Mouse (Mus musculus): ENCODE measurements at regions not wholly inside any gene's neighbourhood (a gene's known extent, or its start where the extent isn't known, plus 50 kb on each side); places are given as distances from the start of the nearest gene placed in this dataset.

- no peak for DNase-seq (ENCODE audit: low read depth, low spot score)
Observed at GRCm38 (mm10) chr13:10741391-10741790, 380.7 kb upstream of the Chrm3 start.

- DNase-seq (ENCODE audit: low read depth, low spot score): no peak
Observed at GRCm38 (mm10) chr13:10725745-10726171, 365.1 kb upstream of the Chrm3 start.

GRCm38 (mm10) chr13:10725335-10725734, 364.7 kb upstream of the Chrm3 start:
- DNase-seq (ENCODE audit: low read depth, low spot score): no peak

- no peak for DNase-seq (ENCODE audit: low read depth, low spot score)
Observed at GRCm38 (mm10) chr13:10720639-10721038, 360.0 kb upstream of the Chrm3 start.

DNA sequence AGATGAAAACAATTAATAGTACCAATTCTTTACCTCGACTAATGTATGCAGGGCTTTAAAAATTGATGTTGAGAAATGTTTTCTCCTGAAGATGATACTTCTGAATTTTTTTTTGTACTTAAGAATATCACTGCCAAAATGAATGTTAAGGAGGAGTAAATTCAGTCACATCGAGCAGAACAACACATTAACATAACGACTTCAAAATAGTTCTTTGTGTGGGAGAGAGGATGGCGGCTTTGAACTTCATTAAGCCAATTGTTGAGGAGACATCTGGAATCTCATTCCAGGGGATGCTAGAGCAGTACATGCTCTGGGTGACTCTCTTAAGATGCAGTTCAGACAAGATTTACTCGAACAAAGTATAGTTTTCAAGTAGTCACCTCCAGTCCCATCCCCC, 350.8 kb upstream of the Chrm3 start:
- DNase-seq (ENCODE audit: low read depth, low spot score): no peak

- no peak for DNase-seq (ENCODE audit: low read depth, low spot score)
Observed at GRCm38 (mm10) chr13:10710909-10711308, 350.3 kb upstream of the Chrm3 start.

DNA sequence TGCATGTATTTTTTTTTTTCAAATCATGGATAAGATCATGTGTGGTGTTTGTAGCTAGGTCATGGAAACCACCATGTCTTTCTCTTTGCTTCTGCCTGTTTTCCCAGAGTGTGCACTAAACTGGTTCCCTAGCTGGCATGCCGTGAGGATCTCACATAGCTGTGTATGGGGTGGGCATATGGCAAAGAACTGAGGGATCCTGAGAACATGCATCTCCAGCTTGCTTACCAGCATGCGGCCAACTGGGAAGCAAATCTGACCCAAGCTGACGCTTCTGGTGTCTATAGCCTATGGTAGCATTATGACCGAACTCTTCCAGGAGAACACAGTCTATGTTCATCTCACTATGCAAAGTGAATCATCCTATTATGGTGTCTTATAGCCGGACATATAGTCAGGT, 336.5 kb upstream of the Chrm3 start:
- DNase-seq (ENCODE audit: low read depth, low spot score): no peak

DNA sequence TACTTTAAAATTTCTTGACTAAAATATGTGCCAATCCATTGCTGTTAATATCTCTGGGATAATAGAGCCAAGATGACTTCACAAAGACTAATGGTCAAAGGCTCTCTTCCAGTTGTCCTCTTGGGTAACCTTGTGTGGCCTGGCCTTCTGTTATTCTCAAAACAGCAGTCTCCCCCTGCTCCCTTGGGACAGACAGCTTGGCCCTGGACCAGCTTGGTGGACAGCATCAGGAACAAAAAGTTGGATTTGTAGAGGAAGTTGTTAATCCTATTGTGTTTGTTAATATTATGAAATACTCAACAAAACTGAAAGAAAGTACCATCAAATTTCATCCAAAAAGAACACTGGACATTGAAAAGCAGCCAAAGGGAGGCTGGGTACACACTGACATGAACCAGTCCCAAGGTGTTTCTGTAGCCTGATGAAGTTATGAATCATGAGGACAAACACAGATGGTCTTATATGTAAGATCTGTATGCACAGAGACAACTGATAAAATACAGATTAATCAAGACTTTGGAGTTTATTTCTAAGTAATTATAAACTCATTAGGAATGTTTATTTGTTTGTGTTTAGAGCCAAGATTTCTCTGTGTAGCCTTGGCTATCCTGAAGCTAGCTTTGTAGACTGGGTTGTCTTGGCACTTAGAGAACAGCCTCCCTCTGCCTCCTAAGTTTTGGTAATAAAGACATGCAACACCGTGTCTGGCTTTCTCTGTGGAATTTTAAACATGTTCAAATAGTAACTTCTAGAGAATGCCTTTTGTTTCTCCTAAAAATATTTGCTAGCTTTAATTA, 335.7 kb upstream of the Chrm3 start:
- no peak for DNase-seq (ENCODE audit: low read depth, low spot score)

- DNase-seq (ENCODE audit: low read depth, low spot score): no peak
Observed at GRCm38 (mm10) chr13:10691307-10691706, 330.7 kb upstream of the Chrm3 start.

DNA sequence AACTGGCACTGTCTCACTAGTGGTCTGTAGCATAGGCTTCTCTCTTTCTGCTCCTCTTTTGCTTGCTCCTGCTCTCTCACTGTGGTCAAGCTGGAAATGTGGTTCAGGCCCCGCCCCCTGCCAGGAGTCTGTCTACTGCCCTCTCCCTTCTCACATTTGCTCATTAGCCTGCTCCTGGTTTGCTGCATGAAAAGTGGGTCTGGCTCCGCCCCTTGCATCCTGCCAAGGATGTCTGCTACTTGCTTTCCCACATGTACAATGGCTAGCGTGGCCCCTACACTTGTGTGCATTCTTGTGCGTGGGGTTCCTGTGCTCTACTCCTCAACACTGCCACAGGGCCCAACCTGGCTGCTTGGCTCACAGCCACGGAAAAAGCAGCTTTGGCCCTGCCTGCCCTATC, 326.7 kb upstream of the Chrm3 start:
- no peak for DNase-seq (ENCODE audit: low read depth, low spot score)

GRCm38 (mm10) chr13:10654086-10654422, 293.4 kb upstream of the Chrm3 start:
- DNase-seq (ENCODE audit: low read depth, low spot score): no peak

GRCm38 (mm10) chr13:10653376-10654085, 292.9 kb upstream of the Chrm3 start:
- no peak for DNase-seq (ENCODE audit: low read depth, low spot score)

DNA sequence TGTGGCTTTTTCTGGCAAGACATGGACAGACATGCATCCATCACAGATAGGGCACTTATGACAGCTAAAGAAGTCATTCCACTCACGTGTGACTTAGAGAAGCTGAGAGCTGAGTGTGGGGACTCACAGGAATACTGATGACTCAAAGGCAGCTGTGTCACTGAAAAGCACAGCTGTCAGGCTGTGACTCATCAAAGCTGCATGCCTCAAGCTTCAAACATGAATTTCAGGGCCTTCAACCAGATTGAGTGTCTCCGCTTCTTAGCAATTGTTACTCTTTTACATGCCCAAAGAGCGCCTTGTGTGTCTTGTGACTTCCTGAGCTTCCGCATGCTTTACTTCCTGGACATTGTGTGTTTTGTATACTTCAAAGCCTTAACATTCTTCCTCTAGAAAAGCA, 276.2 kb upstream of the Chrm3 start:
- DNase-seq (ENCODE audit: low read depth, low spot score): no peak

GRCm38 (mm10) chr13:10630467-10630866, 269.8 kb upstream of the Chrm3 start:
- no peak for DNase-seq (ENCODE audit: low read depth, low spot score)

DNA sequence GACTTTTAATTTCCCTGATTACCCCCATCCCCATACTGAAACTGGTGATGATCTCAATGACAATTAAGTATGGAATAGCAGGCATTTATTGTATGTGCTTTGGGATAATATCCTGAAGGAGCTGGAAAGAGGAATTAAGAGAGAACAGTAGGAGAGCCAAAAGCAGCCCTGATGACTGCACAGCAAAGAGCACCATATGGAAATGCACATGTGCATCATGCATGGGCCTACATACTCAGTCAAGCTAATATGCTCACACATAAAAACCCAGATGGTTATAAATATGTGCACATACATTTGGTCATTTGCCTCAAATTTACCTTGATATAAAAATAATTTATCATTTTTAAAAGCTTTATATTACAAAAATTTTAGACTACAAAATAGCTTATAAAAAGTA, 259.0 kb upstream of the Chrm3 start:
- DNase-seq (ENCODE audit: low read depth, low spot score): no peak

DNA sequence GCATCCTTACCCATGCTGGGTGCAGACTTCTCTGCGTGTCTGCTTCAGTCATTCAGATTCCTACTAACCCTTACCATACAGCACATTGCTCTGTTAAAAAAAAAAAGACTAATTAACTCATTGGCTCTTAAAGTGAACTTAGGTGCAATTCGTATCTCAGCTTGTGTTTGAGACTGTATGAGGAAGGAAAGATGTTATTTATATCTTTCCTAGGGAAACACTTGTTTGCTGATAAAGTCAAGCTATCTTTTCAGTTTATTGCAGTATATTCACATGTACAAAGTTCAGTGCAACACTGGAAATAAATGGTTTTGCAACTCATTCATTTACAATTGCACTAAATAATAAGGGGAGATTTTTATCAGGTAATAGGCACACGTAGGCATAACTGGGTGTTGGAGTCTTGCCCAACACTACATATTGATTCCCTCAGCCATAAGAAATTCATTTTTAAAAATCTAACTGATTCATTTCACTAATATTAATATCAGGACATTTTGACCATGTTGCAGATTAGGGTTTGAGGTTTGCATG, 257.8 kb upstream of the Chrm3 start:
- DNase-seq (ENCODE audit: low read depth, low spot score): no peak

DNA sequence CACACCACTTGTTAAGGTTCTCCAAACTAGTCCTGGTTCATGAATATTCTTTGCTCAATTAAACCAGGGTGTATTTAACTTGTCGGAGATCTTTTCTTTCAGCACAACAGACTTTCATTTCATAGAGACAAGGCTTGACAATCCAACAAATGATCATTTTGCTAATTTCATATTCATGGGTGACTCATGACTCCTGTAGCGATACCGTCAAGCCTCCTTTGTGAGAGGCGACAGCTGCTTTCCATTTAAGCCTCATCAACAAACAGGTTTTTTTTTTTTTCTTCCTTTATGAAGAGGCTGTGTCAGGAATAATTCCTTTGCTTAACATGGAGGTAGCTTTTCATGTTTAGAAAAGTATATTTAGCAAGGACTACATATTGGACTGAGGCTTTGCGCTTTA, 214.3 kb upstream of the Chrm3 start:
- DNase-seq (ENCODE audit: low read depth, low spot score): no peak

- DNase-seq (ENCODE audit: low read depth, low spot score): no peak
Observed at GRCm38 (mm10) chr13:10566825-10567224, 206.2 kb upstream of the Chrm3 start.

DNA sequence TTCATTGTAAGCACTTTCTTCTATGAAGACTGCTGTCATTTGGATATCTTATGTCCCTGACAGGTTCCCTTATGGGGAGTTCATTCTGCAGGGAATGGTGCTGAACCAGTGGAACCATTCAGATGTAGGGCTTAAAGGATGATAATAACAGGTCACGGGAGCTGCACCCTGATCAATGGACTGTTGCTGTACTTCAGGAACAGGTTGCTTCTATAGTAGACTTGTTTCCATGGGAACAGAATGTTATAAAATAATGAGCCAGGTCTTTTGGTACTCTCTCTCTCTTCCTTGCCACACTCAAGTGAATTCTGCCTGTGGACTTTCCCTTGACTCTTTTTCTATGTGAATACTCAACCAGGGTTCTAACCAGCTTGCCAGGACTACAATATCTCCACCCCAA, 196.9 kb upstream of the Chrm3 start:
- no peak for DNase-seq (ENCODE audit: low read depth, low spot score)

DNA sequence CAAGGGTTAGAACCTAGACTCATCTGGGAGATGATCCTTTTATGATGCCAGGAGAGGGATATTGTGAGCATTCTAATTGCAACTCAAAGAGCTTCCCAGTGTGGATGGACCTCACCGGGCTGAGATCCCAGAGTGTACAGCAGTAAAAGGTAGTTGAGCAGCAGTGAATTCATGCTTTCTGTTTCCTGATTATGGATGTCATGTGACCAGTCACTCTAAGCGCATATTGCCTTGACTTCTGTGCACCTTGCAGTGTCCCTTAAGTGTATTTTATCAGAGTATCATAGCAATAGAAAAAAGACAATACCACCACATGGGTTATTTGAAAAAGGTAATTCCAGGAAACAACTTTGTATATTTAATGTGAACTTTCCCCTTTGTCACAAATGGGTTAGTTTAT, 193.9 kb upstream of the Chrm3 start:
- DNase-seq (ENCODE audit: low read depth, low spot score): no peak

DNA sequence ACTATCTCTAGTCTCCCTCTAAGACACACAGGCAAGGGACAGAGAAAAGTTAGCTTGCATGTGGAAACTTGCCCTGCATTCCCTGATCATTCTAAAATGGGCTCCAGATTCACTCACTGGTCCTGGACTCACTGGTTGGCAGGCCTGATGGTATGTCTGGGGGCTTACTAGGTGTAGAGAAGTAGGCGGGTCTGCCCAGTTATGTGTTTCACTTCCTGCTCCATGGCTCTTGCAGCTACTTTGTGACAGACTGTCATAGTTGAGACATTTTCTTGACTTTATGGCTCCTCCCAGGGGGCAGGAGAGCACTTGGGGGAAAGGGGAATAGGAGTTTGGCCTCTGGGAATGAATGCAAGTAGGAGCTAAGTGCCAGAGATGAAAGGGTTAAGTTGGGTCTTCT, 182.1 kb upstream of the Chrm3 start:
- DNase-seq (ENCODE audit: low read depth, low spot score): no peak

DNA sequence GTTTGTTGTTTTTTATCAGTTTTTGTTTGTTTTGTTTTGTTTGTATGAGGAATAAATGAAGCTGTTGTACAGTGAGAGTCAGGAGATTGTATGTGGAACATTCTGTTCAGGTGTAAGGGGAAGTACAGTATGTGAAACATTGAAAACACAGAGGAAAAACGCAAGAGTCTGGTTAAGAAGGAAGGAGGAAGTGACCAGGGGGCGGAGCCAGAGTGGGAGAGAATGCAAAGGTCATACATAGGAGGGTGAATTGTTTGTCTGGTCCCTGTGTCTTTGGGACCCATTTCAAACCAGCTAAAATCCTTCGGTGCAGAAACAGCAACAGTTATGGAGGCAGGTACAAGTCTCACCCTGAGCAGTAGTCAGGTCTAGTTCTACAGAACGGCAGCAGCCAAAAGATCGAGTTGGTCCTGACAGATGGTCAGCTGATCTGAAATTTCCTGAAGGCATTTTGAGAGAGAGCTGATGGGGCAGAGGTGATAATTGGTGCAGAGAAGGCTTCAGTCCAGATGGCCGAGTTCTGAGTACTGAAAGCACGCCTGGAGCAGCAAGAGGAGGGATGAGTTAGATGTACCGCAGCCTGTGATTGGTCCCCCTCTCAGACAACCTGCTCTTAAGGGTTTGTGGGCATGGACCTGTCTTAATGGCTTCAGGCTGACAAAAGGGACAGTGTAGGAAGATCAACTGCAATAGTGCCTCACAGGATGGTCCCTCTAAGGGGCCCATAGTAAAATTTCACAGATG, 179.7 kb upstream of the Chrm3 start:
- no peak for DNase-seq (ENCODE audit: low read depth, low spot score)
